Mouse (Mus musculus) lung, postnatal 25 days (tissue): Measurements from ENCODE around the gene Cep63.

Experiments used
- DNase-seq: peaks from one replicate; pipeline ENCODE4 v3.0.0; 2022; ENCODE audit warnings: low spot score

Cep63 gene

DNA sequence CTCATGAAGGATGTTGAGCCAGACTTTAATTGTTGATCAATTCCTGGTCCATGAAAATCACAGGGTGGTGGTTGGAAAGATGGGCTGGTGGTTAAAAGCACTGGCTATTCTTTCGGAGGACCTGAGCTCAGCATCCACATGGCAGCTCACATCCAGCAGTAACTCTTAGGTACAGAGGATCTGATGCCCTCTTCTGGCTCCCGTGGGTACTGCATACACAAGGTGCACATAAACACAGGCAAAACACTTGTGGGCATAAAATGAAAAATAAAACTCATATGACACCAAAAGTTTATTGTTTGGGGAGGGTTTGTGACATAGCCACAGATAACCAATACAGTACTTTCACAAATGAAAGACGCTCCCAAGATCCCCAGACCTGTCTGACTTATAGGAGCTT is 67.9 kb downstream of the Cep63 start:
- no peak for DNase-seq

DNA sequence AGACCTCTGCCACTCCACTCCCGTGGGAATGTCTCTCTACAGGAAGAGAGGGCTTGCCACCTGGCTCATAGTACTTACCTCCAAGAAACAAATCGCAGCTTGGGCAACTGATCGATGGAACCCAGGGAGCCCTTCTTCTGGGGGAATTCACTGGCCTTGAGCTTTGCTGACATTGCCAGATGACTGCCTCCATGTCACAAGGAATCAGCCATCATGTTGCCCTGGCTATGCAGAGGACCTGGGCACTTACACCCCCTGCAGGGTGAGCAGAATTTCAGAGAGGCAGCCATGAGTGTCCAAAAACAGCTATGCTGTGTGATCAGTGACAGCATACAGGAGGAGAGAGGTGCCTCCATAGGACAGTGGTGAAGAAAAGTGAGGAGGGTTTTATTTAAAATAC is 72.6 kb downstream of the Cep63 start:
- DNase-seq = no peak

DNA sequence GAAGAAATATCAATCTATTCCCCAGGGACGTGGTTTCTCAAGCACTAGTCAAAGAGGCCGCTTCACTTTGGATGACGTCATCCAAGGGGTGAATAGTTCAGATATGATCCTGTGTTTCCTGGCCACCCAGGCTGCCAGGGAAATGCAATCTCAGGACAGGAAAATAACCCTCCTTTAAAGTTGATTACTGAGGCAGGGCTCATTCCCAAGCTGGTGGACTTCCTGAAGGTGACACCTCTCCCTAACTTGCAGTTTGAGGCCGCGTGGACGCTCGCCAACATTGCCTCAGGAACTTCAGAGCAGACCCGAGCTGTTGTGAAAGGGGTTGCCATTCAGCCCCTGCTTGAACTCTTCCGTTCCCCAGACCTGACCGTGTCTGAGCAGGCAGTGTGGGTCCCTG is 74.6 kb downstream of the Cep63 start:
- no peak for DNase-seq

DNA sequence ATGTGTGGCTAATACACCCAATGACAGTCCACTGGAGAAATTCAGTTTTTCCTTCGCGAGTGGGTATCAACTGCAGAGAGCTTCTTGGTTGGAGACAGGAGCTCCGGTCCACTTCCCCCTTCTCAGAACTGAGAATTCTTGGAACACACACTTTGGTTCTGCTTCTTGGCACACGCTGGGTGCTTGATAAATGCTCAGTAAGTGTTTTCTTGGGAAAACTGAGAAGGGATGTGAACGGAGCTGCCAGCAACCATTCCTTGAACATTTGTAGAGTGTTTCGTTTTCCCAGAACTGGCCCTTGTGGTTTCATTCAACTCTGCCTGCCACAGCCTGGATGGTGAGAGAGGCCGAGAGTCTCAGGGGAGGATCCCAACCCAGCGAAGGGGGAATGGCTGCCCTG is 77.1 kb downstream of the Cep63 start:
- DNase-seq = no peak

DNA sequence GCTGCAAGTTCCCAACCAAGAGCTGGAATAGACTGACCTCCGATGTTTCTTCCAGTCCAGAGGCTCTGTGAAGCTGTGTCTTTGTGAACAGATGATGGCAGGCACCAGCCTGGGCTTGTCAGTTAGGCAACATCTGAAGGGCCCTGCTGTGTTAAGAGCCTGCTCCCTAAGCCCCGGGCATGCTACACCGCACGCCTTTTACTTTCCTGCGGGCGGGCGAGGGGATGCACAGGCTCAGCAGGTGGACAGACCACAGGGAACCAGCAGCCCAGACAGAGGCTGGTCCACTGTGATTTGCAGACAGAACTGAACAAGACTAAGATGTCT is 79.3 kb downstream of the Cep63 start:
- no peak for DNase-seq

DNA sequence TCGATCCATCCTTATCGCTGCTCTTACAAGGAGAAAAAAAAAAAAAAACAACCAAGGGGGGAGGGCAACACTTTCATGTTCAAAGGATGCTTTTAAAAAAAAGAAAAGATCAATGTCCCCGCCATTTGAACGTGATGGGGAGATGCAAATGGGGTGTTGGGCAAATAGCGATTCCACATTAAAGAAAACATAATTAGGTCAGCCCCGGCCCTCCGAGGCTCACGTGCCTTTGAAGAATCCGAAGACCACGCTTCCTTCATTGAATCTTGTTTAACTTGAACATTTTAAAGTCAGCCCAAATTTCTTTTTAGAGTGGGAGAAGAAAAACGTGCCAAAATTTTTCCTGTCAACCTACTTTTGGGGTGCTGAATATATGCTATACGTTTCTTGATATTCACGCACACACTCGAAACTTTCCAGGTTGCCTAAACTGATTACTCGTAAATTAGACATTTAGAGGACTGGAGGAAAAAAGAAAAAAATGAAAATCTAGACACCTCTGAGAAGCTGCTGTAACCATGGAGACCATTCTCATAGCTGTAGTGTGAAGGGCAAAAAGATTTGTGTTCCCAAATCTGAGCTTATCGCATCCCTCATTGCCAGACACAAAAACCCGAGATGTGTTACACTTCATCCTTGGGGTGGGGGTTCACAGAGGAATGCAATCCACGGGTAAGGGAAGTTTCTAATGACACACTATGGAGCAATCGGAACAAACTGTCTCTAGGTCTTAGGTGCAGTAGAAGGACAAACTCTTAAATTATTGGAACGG is 79.9 kb downstream of the Cep63 start:
- DNase-seq = no peak

DNA sequence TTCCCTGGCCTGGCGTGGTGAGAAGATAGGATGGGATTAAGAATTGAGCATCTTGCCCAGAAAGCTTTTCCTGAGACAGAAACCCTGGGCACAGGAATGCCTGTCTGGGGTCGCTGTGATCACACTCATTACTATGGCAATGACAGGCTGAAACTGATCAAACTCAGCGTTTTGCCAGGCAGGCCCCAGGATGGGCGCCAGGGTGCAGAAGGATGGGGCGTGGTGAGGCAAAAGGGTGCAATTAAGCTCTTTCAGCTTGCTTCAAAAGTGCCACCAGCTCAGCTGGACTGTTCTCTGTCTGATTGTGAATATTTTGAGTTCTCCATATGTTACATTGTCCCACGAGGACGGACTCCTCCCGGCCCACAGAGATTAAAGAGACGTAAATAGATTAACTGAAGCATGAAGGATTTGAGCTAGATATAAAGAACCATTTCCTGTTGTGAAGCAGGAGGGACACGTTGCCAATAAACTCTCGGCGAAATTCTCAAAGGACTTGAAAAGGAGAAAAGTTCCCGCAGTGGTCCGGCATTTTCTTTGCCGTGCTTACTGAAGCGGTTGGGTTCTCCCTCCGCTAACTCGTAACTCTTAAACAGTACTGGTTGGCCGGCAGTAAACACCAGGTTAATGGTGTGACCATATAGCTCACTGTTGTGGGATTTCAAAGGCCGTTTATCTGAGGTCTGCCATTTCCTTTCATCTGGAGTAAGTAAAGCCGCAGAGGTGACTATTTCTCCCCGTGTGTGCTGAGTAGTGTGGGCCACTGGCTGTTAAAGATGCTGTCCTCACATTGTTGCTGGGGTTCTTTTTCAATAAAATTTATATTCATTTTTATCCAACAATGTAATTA is 80.7 kb downstream of the Cep63 start:
- DNase-seq = no peak

DNA sequence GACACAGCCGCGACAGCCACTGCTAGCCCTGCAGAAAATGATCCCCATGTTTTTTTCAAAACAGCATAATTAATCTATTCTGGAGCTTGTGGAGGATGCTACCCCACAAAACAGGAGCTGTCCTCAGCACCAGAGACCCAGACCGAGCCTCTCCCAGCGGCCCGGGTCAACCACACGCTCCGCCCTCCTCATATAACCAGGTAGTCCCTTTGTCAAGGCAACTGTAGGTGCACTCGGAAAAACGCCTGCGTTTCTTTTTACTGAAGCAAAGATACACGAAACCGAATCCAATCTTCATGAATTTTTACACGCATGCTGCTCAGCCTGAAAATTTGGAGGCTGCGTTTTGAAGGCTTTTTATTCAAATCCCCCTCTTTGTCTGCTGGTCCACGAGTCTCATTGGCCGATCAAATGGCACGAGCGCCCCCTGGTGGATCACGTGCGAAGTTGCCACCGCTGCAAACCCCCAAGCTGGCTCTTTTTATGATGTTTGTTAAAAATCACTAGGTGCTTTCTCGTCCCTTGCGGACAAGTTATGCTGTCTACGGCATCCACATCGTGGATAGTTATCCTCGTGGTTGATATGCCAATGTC is 81.5 kb downstream of the Cep63 start:
- peak; percentile 68 for DNase-seq

DNA sequence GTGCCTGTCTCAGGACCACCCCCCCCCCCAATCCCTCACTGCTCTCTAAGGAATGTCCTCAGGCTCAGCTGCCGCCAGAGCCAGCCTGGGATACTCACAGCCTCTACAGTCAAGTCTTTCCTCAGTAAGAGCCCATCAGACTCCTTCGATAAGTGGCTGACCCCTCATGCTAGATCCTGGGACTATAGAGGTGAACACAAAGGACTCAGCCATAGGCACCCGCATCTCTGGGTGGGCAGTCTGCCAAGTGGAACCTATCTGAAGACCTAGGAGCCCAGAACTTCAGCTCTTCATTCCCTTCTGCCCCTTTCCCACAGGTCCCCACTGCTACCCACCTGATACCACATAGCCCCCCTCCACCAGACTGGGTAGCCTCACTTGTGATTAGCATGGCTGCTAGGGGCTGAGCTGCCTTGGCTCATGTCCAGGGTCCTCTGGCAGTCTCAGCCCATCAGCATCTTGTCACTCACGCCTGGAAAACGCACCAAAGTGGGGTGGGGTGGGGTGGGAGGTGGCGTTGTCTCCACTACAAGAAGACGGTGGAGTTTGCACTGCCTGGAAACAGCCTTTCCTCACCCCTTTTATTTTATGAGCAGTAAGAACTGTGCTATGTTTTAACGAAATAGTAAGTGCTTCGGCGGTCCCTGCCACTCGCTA is 82.1 kb downstream of the Cep63 start:
- no peak for DNase-seq

DNA sequence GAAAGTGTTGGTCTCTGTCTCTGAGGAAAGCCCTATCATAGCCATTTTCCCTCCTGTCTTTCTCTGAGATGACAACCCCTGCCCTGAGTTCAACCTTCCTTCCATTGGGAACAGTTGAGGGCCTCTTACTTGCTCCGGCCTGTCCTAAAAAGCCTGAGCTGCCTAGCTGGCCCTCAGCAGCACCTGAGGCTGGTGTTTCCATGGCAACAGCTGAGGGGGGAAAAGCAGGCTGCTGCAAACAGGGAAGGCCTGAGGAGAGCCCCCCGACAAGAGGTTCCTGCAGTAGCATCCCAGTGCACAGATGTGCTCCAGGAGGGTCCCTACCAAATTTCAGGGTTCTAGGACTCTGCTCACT is 82.6 kb downstream of the Cep63 start:
- no peak for DNase-seq

DNA sequence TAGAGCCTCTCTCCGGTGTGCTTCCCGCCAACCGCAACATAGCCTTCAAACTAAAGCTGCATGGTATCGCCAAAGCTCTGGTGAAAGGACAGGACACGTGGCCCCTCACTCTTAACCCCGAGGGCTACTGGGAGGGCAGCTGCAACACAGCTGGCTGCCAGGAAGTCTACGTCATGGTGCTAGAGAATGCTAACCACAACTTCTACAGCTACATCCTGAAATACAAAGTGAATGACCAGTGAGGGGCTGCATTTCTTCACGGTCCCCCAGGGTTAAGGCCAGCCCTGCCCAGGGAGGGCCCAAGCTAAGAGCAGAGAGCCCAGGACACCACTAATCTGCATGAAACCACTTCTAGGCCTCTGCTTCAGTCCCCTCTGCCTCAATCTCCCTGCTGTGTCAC is 83.8 kb downstream of the Cep63 start:
- no peak for DNase-seq

DNA sequence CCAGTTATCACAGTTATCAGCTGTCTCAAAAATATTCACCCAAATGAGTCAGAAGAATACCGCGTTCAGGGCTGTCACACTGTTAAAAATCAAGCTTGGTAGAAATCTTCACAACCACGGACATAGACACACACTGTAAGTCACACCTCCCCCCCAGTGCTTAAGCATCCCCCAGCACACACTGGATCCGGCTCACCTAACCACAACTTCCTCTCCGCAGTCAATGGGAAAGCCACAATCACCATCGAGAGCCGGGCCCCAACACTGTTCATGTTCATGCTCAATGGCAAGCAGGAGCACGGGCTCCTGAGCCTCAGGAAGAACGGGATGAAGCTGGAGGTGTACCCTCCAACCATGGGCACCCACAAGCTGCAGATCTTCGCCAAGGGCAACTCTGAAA is 84.7 kb downstream of the Cep63 start:
- no peak for DNase-seq

DNA sequence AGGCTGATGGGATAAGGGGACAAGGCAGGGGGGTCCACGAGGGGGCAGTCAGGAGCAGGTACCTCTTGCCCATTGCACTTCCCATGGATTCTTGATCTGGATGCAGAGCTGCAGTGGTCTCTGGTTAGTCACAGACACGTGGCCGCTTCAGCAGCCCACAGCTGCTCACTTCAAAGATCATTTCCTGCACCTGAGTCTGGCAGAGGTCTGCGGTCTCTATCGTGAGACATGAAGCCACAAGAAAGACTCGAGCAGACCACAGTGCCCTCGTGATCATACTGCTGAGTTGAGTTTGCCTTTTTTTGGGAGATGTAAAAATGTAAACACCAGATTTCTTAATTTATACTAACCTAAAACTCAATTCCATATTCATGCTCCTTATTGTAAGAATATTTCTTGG is 86.6 kb downstream of the Cep63 start:
- no peak for DNase-seq

DNA sequence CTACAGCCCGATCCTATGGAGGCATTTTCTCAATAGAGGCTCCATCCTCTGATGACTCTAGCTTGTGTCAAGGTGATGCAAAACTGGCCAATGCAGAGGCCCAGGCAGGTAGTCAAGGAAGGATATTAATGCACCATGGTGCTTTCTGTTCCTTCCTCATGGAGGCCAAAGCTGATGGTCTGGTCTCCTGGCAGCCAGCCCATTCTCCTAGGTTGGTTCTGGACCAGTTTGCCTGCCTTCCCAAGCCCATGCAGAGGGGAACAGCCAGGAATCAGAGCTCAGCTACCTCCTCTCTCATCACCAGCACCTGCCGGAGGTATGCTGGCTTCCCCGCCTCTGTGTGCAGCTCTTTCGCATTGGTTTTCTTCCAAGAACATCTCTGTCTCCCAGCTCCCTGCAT is 89.4 kb downstream of the Cep63 start:
- DNase-seq = no peak
